12 mouse cellular contexts compared by ENCODE assay signal in genomic region chr5:66865229-66865628, GRCm38 (mm10).
DNase-seq lines count a peak whose midpoint lies in the region; ATAC-seq lines count a peak whose summit lies in the region.
"Had no signal": no experiment of that assay in that cellular context is flagged by ENCODE, and none has a peak within 500 bp of the region (broad histone marks: within the 10 kb centered on the region; RNA-seq: fewer than 3 reads in every experiment).

No protein-coding gene starts in this region.

- H3K4me2 ChIP-seq in forebrain, embryonic 11.5 days (ENCODE audit: low read depth, low read length, severe bottlenecking) = no peak overlapping the region
- H3K4me2 ChIP-seq: embryonic facial prominence, embryonic 12.5 days; limb, embryonic 15.5 days had no signal

- H3K4me1 ChIP-seq in forebrain, embryonic 10.5 days = peaks cover 30% of the 10 kb centered on the region
- peaks cover 2% of the 10 kb centered on the region; the same call in 1 of the 2 replicates for H3K4me1 ChIP-seq in forebrain, embryonic 11.5 days (replicated peaks; ENCODE audit: control insufficient read depth, insufficient read depth, low read length)
- peaks cover 36% of the 10 kb centered on the region for H3K4me1 ChIP-seq in midbrain, embryonic 10.5 days

- peak overlapping the region; percentile 0; the same call in 1 of the 2 replicates for H3K27ac ChIP-seq in forebrain, embryonic 10.5 days
- no peak overlapping the region for H3K27ac ChIP-seq in forebrain, embryonic 11.5 days (ENCODE audit: low read depth, low read length)
- peak overlapping the region; percentile 42; the same call in 1 of the 2 replicates for H3K27ac ChIP-seq in midbrain, embryonic 10.5 days (replicated peaks)
- H3K27ac ChIP-seq: embryonic facial prominence, embryonic 12.5 days; limb, embryonic 15.5 days had no signal

- no peak overlapping the region for H3K9ac ChIP-seq in forebrain, embryonic 11.5 days (ENCODE audit: low read length)
- H3K9ac ChIP-seq: embryonic facial prominence, embryonic 12.5 days; limb, embryonic 15.5 days had no signal

- H3K27me3 ChIP-seq in forebrain, embryonic 10.5 days (ENCODE audit: poor library complexity, severe bottlenecking) = no peaks in the 10 kb centered on the region
- H3K27me3 ChIP-seq in forebrain, embryonic 11.5 days (ENCODE audit: control insufficient read depth, insufficient read depth, low read length) = no peaks in the 10 kb centered on the region
- no peaks in the 10 kb centered on the region for H3K27me3 ChIP-seq in midbrain, embryonic 10.5 days (ENCODE audit: low read depth, poor library complexity, severe bottlenecking)
- H3K27me3 ChIP-seq: embryonic facial prominence, embryonic 12.5 days; limb, embryonic 15.5 days had no signal

- no peaks in the 10 kb centered on the region for H3K9me3 ChIP-seq in forebrain, embryonic 10.5 days
- H3K9me3 ChIP-seq in forebrain, embryonic 11.5 days (ENCODE audit: control insufficient read depth, low read length) = no peaks in the 10 kb centered on the region
- no peaks in the 10 kb centered on the region for H3K9me3 ChIP-seq in midbrain, embryonic 10.5 days (replicated peaks)
- H3K9me3 ChIP-seq: embryonic facial prominence, embryonic 12.5 days; limb, embryonic 15.5 days had no signal

- no peak for DNase-seq in forebrain, embryonic 10.5 days (ENCODE audit: extremely low spot score, low spot score)
- no peak for DNase-seq in forebrain, embryonic 11.5 days (ENCODE audit: low spot score)
- peak; percentile 26 for DNase-seq in right cerebral cortex, adult 18-20 months
- DNase-seq in right cerebral cortex, postnatal 4 days = no peak
- peak; percentile 20 for DNase-seq in midbrain, embryonic 10.5 days (ENCODE audit: low spot score)
- DNase-seq in right cerebral cortex, postnatal 36 days (ENCODE audit: low spot score in 2 of 2) = peak; percentile 18 to 22
- DNase-seq in adrenal gland, postnatal 36 days = no peak
- DNase-seq: gastrocnemius, postnatal 25 days had no signal

- H3K4me3 ChIP-seq in forebrain, embryonic 10.5 days = no peak overlapping the region
- H3K4me3 ChIP-seq in forebrain, embryonic 11.5 days (ENCODE audit: low read depth, low read length) = no peak overlapping the region
- H3K4me3 ChIP-seq in midbrain, embryonic 10.5 days = no peak overlapping the region
- H3K4me3 ChIP-seq: embryonic facial prominence, embryonic 12.5 days; limb, embryonic 15.5 days had no signal

- H3K36me3 ChIP-seq in forebrain, embryonic 10.5 days (replicated peaks) = no peaks in the 10 kb centered on the region
- no peaks in the 10 kb centered on the region for H3K36me3 ChIP-seq in forebrain, embryonic 11.5 days (ENCODE audit: control insufficient read depth, insufficient read depth, low read length)
- H3K36me3 ChIP-seq in midbrain, embryonic 10.5 days = no peaks in the 10 kb centered on the region
- H3K36me3 ChIP-seq: embryonic facial prominence, embryonic 12.5 days; G1E; limb, embryonic 15.5 days had no signal

- no peak; the same call in 1 of the 2 replicates for ATAC-seq in forebrain, embryonic 11.5 days (replicated peaks; ENCODE audit: low FRiP score)
- no peak for ATAC-seq in cerebellum, adult (ENCODE audit: insufficient number of reproducible peaks, low FRiP score, low TSS enrichment)

- 64% methylated on average over 5 of the region's 5 CpGs for WGBS in forebrain, embryonic 10.5 days
- WGBS in forebrain, embryonic 11.5 days = 58% methylated on average over 5 of the region's 5 CpGs
- 48% methylated on average over 5 of the region's 5 CpGs for WGBS in midbrain, embryonic 10.5 days

Comparison
In these comparisons a context has a peak if more than half of its experiments do, and no peak if none do; other contexts are left out.
1. DNase-seq: peak in right cerebral cortex, adult 18-20 months (single experiment), midbrain, embryonic 10.5 days (single experiment) and right cerebral cortex, postnatal 36 days (2 of 2); none in forebrain, embryonic 10.5 days (single experiment), forebrain, embryonic 11.5 days (single experiment), right cerebral cortex, postnatal 4 days (single experiment) and adrenal gland, postnatal 36 days (0 of 2).